ENCODE assay signal across 27 mouse cellular contexts in the genomic region with DNA sequence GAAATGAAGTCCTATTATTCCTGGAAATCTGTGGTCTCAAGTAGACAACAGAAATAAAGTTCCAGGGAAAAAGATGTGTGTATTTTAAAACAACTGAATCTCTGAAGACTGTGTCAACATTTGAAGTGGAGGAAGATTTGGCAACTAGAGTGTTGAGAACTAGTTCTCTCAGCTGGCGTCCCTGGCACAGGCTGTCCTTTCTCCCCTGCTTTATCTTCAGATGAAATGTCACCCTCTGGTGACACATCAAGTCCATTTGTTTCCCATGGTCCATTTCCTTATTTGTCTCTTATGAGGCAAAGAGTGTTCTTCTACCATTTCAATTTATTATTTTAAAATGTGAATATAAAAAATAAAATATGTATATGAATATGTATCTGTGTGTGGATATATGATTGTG.
DNase-seq lines count a peak whose midpoint lies in the region; ATAC-seq and TF ChIP-seq lines count a peak whose summit lies in the region.
"Had no signal": no experiment of that assay in that cellular context is flagged by ENCODE, and none has a peak within 500 bp of the region (broad histone marks: within the 10 kb centered on the region; RNA-seq: fewer than 3 reads in every experiment).

No protein-coding gene starts in this region.

- DNase-seq in adrenal gland, postnatal 25 days = peak; percentile 3
- no peak for DNase-seq in adrenal gland, adult 8-10 months
- DNase-seq in heart, adult 18-20 months = peak; percentile 19 to 40
- no peak for DNase-seq in layer of hippocampus, adult 2 months (ENCODE audit: low spot score in 2 of 2)
- DNase-seq in layer of hippocampus, adult 9-10 months (ENCODE audit: low spot score) = no peak
- peak; percentile 52 for DNase-seq in right cerebral cortex, adult 18-20 months
- DNase-seq in right cerebral cortex, adult 2 months (ENCODE audit: low spot score in 2 of 2) = no peak
- DNase-seq: adrenal gland, postnatal 10 days; cerebellum, adult 11-12 months; cerebellum, adult 8-10 months; cerebellum, postnatal 10 days; cerebellum, postnatal 36 days; embryo, embryonic 11 days; gastrocnemius, adult 2 months; gastrocnemius, postnatal 14 days; heart, postnatal 36 days had no signal

- H3K9ac ChIP-seq in heart, embryonic 11.5 days (ENCODE audit: low read depth, low read length) = no peak overlapping the region
- H3K9ac ChIP-seq: embryonic facial prominence, embryonic 13.5 days; forebrain, embryonic 12.5 days; forebrain, embryonic 15.5 days; hindbrain, embryonic 14.5 days had no signal

- no peak overlapping the region for H3K27ac ChIP-seq in heart, embryonic 11.5 days (ENCODE audit: low read depth, low read length)
- peak overlapping the region; percentile 66 for H3K27ac ChIP-seq in layer of hippocampus, adult 2 months
- H3K27ac ChIP-seq: embryonic facial prominence, embryonic 10.5 days; embryonic facial prominence, embryonic 13.5 days; forebrain, embryonic 12.5 days; forebrain, embryonic 15.5 days; gastrocnemius, adult 2 months; hindbrain, embryonic 14.5 days; hindbrain, postnatal 0 days had no signal

- no peak overlapping the region for H3K4me3 ChIP-seq in heart, embryonic 11.5 days (ENCODE audit: low read depth, low read length)
- H3K4me3 ChIP-seq in layer of hippocampus, adult 2 months = no peak overlapping the region
- H3K4me3 ChIP-seq: embryonic facial prominence, embryonic 10.5 days; embryonic facial prominence, embryonic 13.5 days; erythroblast, embryonic 14.5 days; forebrain, embryonic 12.5 days; forebrain, embryonic 15.5 days; gastrocnemius, adult 2 months had no signal

- no peaks in the 10 kb centered on the region for H3K4me1 ChIP-seq in heart, embryonic 11.5 days (ENCODE audit: control insufficient read depth, insufficient read depth, low read length)
- H3K4me1 ChIP-seq: embryonic facial prominence, embryonic 10.5 days; embryonic facial prominence, embryonic 13.5 days; forebrain, embryonic 12.5 days; forebrain, embryonic 15.5 days had no signal

- no peak overlapping the region for H3K4me2 ChIP-seq in heart, embryonic 11.5 days
- H3K4me2 ChIP-seq: embryonic facial prominence, embryonic 13.5 days; forebrain, embryonic 12.5 days; forebrain, embryonic 15.5 days; hindbrain, embryonic 14.5 days had no signal

- no peaks in the 10 kb centered on the region for H3K27me3 ChIP-seq in heart, embryonic 11.5 days (ENCODE audit: control insufficient read depth, insufficient read depth, low read length)
- H3K27me3 ChIP-seq: embryonic facial prominence, embryonic 13.5 days; forebrain, embryonic 12.5 days; forebrain, embryonic 15.5 days had no signal

- WGBS in heart, embryonic 11.5 days (ENCODE audit: insufficient replicate concordance) = 67% methylated on average over 1 of the region's 1 CpGs

- TF ChIP-seq CTCF in layer of hippocampus, adult 2 months (conservative IDR thresholded peaks at IDR 0.05) = no peak

- H3K36me3 ChIP-seq in heart, embryonic 11.5 days (ENCODE audit: control insufficient read depth, insufficient read depth, low read length) = no peaks in the 10 kb centered on the region
- H3K36me3 ChIP-seq: embryonic facial prominence, embryonic 10.5 days; embryonic facial prominence, embryonic 13.5 days; forebrain, embryonic 12.5 days; forebrain, embryonic 15.5 days had no signal

- H3K9me3 ChIP-seq in heart, embryonic 11.5 days (replicated peaks; ENCODE audit: control insufficient read depth, low read length) = no peaks in the 10 kb centered on the region
- H3K9me3 ChIP-seq: embryonic facial prominence, embryonic 10.5 days; embryonic facial prominence, embryonic 13.5 days; forebrain, embryonic 12.5 days; forebrain, embryonic 15.5 days had no signal

- no peak for ATAC-seq in heart, embryonic 11.5 days (replicated peaks; ENCODE audit: insufficient number of reproducible peaks, low FRiP score, low TSS enrichment)
- ATAC-seq: activated CD4-positive, CD25-positive, alpha-beta regulatory T cell, adult 4 months; forebrain, embryonic 15.5 days; hindbrain, postnatal 0 days; inflammation-experienced regulatory T-cells, adult 6 months; intestine, embryonic 16.5 days had no signal

Comparison
In these comparisons a context has a peak if more than half of its experiments do, and no peak if none do; other contexts are left out.
1. DNase-seq: peak in adrenal gland, postnatal 25 days (single experiment), heart, adult 18-20 months (2 of 2) and right cerebral cortex, adult 18-20 months (single experiment); none in adrenal gland, adult 8-10 months (single experiment), layer of hippocampus, adult 2 months (0 of 2), layer of hippocampus, adult 9-10 months (single experiment) and right cerebral cortex, adult 2 months (0 of 2).